Mouse (Mus musculus): ENCODE results near the gene Scrt2. TPM values are rescaled to one million over a fixed set of nuclear protein-coding genes. Genes with fewer than 3 reads are reported as not detected.

Scrt2 gene
- polyA plus RNA-seq, 1 experiment from 2014 or later: 0.09 TPM

GRCm38 (mm10) chr2:152129778-152130177 is 48.4 kb downstream of the Scrt2 start:
- Histone ChIP-seq H3K4me3 (replicated peaks) (no peak overlapping the region), H3K36me3 (no peaks in the 10 kb centered on the region), H3K4me2 (replicated peaks) (no peak overlapping the region), H3K27ac (replicated peaks) (no peak overlapping the region), H3K9me3 (replicated peaks) (no peaks in the 10 kb centered on the region), H3K27me3 (no peaks in the 10 kb centered on the region), H3K9ac (no peak overlapping the region), H3K4me1 (peaks cover 10% of the 10 kb centered on the region; the same call in 1 of the 2 replicates)
- ATAC-seq (ENCODE audit: insufficient number of reproducible peaks, low FRiP score, low TSS enrichment, low read depth): no peak
- 73% methylated on average over 3 of the region's 3 CpGs for WGBS

GRCm38 (mm10) chr2:152132016-152132415 is 50.7 kb downstream of the Scrt2 start:
- 49% methylated on average over 9 of the region's 9 CpGs for WGBS
- Histone ChIP-seq H3K4me2 (replicated peaks) (no peak overlapping the region), H3K27me3 (no peaks in the 10 kb centered on the region), H3K4me1 (peaks cover 10% of the 10 kb centered on the region; the same call in 1 of the 2 replicates), H3K27ac (replicated peaks) (no peak overlapping the region), H3K4me3 (replicated peaks) (no peak overlapping the region), H3K9me3 (replicated peaks) (no peaks in the 10 kb centered on the region), H3K9ac (no peak overlapping the region), H3K36me3 (no peaks in the 10 kb centered on the region)
- ATAC-seq (ENCODE audit: insufficient number of reproducible peaks, low FRiP score, low TSS enrichment, low read depth): no peak

- 46% methylated on average over 8 of the region's 8 CpGs for WGBS
- Histone ChIP-seq H3K4me2 (replicated peaks) (no peak overlapping the region), H3K4me3 (replicated peaks) (no peak overlapping the region), H3K27ac (replicated peaks) (no peak overlapping the region), H3K4me1 (peaks cover 10% of the 10 kb centered on the region; the same call in 1 of the 2 replicates), H3K9ac (no peak overlapping the region), H3K36me3 (no peaks in the 10 kb centered on the region), H3K9me3 (replicated peaks) (no peaks in the 10 kb centered on the region), H3K27me3 (no peaks in the 10 kb centered on the region)
- ATAC-seq (ENCODE audit: insufficient number of reproducible peaks, low FRiP score, low TSS enrichment, low read depth): peak; percentile 34
Observed at GRCm38 (mm10) chr2:152132691-152133090, 51.4 kb downstream of the Scrt2 start.

GRCm38 (mm10) chr2:152139191-152139987 is 58.1 kb downstream of the Scrt2 start:
- WGBS: 63% methylated on average over 10 of the region's 10 CpGs
- Histone ChIP-seq H3K27ac (replicated peaks) (no peak overlapping the region), H3K9ac (no peak overlapping the region), H3K4me3 (replicated peaks) (no peak overlapping the region), H3K36me3 (no peaks in the 10 kb centered on the region), H3K4me1 (peaks cover 28% of the 10 kb centered on the region), H3K4me2 (replicated peaks) (no peak overlapping the region), H3K9me3 (replicated peaks) (no peaks in the 10 kb centered on the region), H3K27me3 (peaks cover 39% of the 10 kb centered on the region)
- ATAC-seq (ENCODE audit: insufficient number of reproducible peaks, low FRiP score, low TSS enrichment, low read depth): no peak

- no peak for ATAC-seq (ENCODE audit: insufficient number of reproducible peaks, low FRiP score, low TSS enrichment, low read depth)
- WGBS: 45% methylated on average over 11 of the region's 11 CpGs
- H3K36me3 ChIP-seq: no peaks in the 10 kb centered on the region
- no peak overlapping the region for H3K27ac ChIP-seq (replicated peaks)
- H3K9ac ChIP-seq: no peak overlapping the region
- H3K4me3 ChIP-seq (replicated peaks): no peak overlapping the region
- no peaks in the 10 kb centered on the region for H3K9me3 ChIP-seq (replicated peaks)
- H3K4me2 ChIP-seq (replicated peaks): no peak overlapping the region
- peaks cover 28% of the 10 kb centered on the region for H3K4me1 ChIP-seq
- H3K27me3 ChIP-seq: peaks cover 54% of the 10 kb centered on the region
Observed at GRCm38 (mm10) chr2:152140941-152141340, 59.6 kb downstream of the Scrt2 start.

- Histone ChIP-seq H3K4me1 (peaks cover 28% of the 10 kb centered on the region), H3K9me3 (replicated peaks) (no peaks in the 10 kb centered on the region), H3K4me3 (replicated peaks) (peak overlapping the region; percentile 39), H3K9ac (no peak overlapping the region), H3K27ac (replicated peaks) (no peak overlapping the region), H3K27me3 (peaks cover 58% of the 10 kb centered on the region), H3K36me3 (no peaks in the 10 kb centered on the region), H3K4me2 (replicated peaks) (peak overlapping the region; percentile 93)
- no peak for ATAC-seq (ENCODE audit: insufficient number of reproducible peaks, low FRiP score, low TSS enrichment, low read depth)
- WGBS: 40% methylated on average over 1 of the region's 1 CpGs
Observed at GRCm38 (mm10) chr2:152141491-152141890, 60.2 kb downstream of the Scrt2 start.

GRCm38 (mm10) chr2:152142046-152142445 is 60.7 kb downstream of the Scrt2 start:
- H3K4me1 ChIP-seq: peaks cover 28% of the 10 kb centered on the region
- H3K27me3 ChIP-seq: peaks cover 61% of the 10 kb centered on the region
- H3K9ac ChIP-seq: no peak overlapping the region
- H3K9me3 ChIP-seq (replicated peaks): no peaks in the 10 kb centered on the region
- peak overlapping the region; percentile 93 for H3K4me2 ChIP-seq (replicated peaks)
- 2% methylated on average over 13 of the region's 13 CpGs for WGBS
- no peak overlapping the region for H3K27ac ChIP-seq (replicated peaks)
- H3K4me3 ChIP-seq (replicated peaks): peak overlapping the region; percentile 39
- ATAC-seq (ENCODE audit: insufficient number of reproducible peaks, low FRiP score, low TSS enrichment, low read depth): no peak
- no peaks in the 10 kb centered on the region for H3K36me3 ChIP-seq

- peak overlapping the region; percentile 50 for H3K4me3 ChIP-seq (replicated peaks)
Observed at GRCm38 (mm10) chr2:152142571-152142970, 61.2 kb downstream of the Scrt2 start.

GRCm38 (mm10) chr2:152143279-152144157 is 62.2 kb downstream of the Scrt2 start, which contains the start of gene Tcf15:
Gene Tcf15 (plus strand): TSS chr2:152143561.
- Histone ChIP-seq H3K9me3 (replicated peaks) (no peaks in the 10 kb centered on the region), H3K9ac (no peak within 1 kb of the TSS), H3K4me2 (replicated peaks) (peak within 1 kb of the TSS; percentile 93), H3K36me3 (no peaks in the 10 kb centered on the region), H3K4me1 (peaks cover 28% of the 10 kb centered on the region), H3K27me3 (peaks cover 66% of the 10 kb centered on the region), H3K27ac (replicated peaks) (no peak within 1 kb of the TSS), H3K4me3 (replicated peaks) (peak within 1 kb of the TSS; percentile 50)
- ATAC-seq (ENCODE audit: insufficient number of reproducible peaks, low FRiP score, low TSS enrichment, low read depth): peak; percentile 69
- under 1% methylated on average over 116 of the region's 118 CpGs for WGBS

More at GRCm38 (mm10) chr2:152142571-152142970, 61.2 kb downstream of the Scrt2 start:
- Histone ChIP-seq H3K27ac (replicated peaks) (no peak overlapping the region), H3K27me3 (peaks cover 62% of the 10 kb centered on the region), H3K9me3 (replicated peaks) (no peaks in the 10 kb centered on the region), H3K4me1 (peaks cover 28% of the 10 kb centered on the region), H3K4me2 (replicated peaks) (peak overlapping the region; percentile 93), H3K9ac (no peak overlapping the region), H3K36me3 (no peaks in the 10 kb centered on the region)
- WGBS: 5% methylated on average over 11 of the region's 11 CpGs
- no peak for ATAC-seq (ENCODE audit: insufficient number of reproducible peaks, low FRiP score, low TSS enrichment, low read depth)

GRCm38 (mm10) chr2:152144158-152144450 is 62.8 kb downstream of the Scrt2 start:
- Histone ChIP-seq H3K27me3 (peaks cover 66% of the 10 kb centered on the region), H3K9me3 (replicated peaks) (no peaks in the 10 kb centered on the region), H3K27ac (replicated peaks) (no peak overlapping the region), H3K4me3 (replicated peaks) (peak overlapping the region; percentile 50), H3K36me3 (no peaks in the 10 kb centered on the region), H3K9ac (no peak overlapping the region), H3K4me1 (peaks cover 28% of the 10 kb centered on the region), H3K4me2 (replicated peaks) (peak overlapping the region; percentile 93)
- 14% methylated on average over 9 of the region's 9 CpGs for WGBS
- no peak for ATAC-seq (ENCODE audit: insufficient number of reproducible peaks, low FRiP score, low TSS enrichment, low read depth)

GRCm38 (mm10) chr2:152144501-152144900 is 63.2 kb downstream of the Scrt2 start:
- Histone ChIP-seq H3K4me2 (replicated peaks) (peak overlapping the region; percentile 93; the same call in 1 of the 2 replicates), H3K9me3 (replicated peaks) (no peaks in the 10 kb centered on the region), H3K4me1 (peaks cover 28% of the 10 kb centered on the region), H3K36me3 (no peaks in the 10 kb centered on the region), H3K4me3 (replicated peaks) (no peak overlapping the region; the same call in 1 of the 2 replicates), H3K9ac (no peak overlapping the region), H3K27ac (replicated peaks) (no peak overlapping the region), H3K27me3 (peaks cover 66% of the 10 kb centered on the region)
- 64% methylated on average over 5 of the region's 5 CpGs for WGBS
- no peak for ATAC-seq (ENCODE audit: insufficient number of reproducible peaks, low FRiP score, low TSS enrichment, low read depth)
